Mouse (Mus musculus): ENCODE results near the gene Lmln.
"Not testable (repeated sequence)": the region's sequence is repeated elsewhere in the genome, so short reads cannot be mapped to it uniquely, and the experiment has no call there.

Lmln gene

DNA sequence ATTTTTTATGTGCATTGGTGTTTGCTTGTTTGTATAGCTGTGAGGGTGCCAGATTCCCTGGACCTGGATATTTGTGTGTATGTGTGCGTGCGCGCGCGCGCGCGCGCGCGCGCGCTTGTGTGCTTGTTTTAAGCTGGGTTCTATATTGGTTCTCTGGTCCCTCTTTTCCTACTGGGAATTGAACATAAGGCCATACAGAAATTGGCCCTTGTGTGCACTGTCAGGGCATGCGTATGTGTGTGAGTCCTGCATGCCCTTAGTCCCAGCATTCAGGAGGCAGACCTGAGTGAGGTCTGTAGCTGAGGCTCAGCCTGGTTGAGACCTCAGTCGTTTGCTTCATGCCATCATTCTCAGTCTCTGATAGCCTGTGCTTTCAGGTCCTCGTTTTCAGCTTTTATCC is 4.3 kb upstream of the Lmln start:
- DNase-seq: no peak

DNA sequence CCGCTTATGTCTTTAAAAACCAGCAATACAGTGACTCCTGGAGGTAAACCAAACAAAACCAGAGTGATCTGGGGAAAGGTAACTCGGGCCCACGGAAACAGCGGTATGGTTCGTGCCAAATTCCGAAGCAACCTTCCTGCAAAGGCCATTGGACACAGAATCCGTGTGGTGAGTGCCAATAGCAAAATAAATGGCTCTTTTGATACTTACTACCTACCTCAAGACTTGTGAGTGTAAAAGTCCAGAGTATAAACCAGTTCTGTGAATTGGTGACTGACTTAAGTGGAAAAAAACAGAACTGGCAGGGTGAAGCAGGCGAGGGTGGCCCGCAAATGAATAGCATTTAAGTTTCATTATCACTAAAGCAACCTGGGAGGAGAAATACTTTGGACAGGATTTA is 3.7 kb upstream of the Lmln start:
- not testable (repeated sequence) for DNase-seq

GRCm38 (mm10) chr16:33059471-33059870 is 2.9 kb upstream of the Lmln start:
- no peak for DNase-seq

- no peak for DNase-seq
Observed at GRCm38 (mm10) chr16:33060926-33061325, 1.4 kb upstream of the Lmln start.

DNA sequence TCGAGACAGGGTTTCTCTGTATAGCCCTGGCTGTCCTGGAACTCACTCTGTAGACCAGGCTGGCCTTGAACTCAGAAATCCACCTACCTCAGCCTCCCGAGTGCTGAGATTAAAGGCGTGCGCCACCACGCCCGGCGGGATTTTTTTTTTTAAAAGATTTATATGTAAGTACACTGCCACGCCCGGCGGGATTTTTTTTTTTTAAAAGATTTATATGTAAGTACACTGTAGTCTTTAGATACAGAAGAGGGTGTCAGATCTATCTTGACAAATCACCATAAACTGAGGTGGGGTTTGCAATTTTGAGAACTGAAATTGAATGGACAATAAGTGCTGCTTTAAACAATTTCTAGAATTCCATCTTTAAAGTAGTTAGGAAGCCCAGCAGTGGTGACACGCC is 921 bp upstream of the Lmln start:
- no peak for DNase-seq

- peak; percentile 42 for DNase-seq
Observed at GRCm38 (mm10) chr16:33062682-33063131, 386 bp downstream of the Lmln start.

- no peak for DNase-seq
Observed at GRCm38 (mm10) chr16:33063267-33063666, 946 bp downstream of the Lmln start.

DNA sequence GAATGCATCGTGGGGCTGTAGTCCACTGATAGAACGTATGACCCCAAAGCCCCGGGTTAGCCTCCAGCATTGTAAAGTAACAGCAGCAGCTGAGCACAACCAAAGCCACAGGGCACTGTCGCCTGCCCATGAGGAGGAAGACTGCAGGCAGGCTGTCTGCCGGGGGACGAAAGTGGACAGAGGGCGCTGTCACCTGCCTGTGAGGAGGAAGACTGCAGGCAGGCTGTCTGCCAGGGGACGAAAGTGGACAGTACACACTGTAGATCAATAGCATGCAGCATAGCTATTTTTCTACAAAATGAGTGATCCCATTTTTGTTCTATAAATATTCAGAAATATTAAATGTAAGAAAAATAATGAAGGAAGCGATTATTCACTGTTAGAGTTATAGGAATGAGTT is 2.3 kb downstream of the Lmln start:
- no peak for DNase-seq

- no peak for DNase-seq
Observed at GRCm38 (mm10) chr16:33070928-33071327, 8.6 kb downstream of the Lmln start.

DNA sequence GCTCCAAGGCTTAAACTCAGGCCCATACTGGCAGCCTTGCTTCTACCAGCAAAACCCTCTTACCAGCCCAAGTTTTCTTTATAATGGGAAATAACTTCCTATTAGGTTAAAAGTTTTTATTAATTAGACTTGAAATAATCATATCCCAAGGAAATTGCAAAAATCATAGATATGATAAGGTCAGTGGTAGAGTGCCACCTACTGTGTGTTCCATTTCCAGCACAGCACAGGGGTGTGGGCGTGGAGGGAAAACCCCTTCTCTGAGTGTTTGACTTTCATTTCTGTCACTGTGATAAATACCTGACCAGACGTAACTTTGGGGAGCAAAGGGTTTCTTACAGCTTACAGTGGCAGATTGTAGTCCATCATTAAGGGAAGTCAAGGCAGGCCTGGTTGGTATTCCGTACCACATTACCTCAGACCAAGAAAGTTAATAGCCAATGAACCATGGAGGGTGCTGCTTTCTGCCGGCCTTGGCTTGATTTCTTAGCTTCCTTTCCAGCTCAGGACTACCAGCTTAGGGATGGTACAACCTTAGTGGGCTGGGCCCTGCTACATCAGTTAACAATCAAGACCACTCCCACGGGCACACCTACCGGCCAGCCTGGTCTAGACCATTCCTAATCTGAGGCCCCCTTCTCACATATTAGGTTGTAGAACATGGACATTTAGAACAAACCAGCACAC is 10.7 kb downstream of the Lmln start:
- DNase-seq: peak; percentile 27

- DNase-seq: peak; percentile 27
Observed at GRCm38 (mm10) chr16:33074967-33075366, 12.6 kb downstream of the Lmln start.

DNA sequence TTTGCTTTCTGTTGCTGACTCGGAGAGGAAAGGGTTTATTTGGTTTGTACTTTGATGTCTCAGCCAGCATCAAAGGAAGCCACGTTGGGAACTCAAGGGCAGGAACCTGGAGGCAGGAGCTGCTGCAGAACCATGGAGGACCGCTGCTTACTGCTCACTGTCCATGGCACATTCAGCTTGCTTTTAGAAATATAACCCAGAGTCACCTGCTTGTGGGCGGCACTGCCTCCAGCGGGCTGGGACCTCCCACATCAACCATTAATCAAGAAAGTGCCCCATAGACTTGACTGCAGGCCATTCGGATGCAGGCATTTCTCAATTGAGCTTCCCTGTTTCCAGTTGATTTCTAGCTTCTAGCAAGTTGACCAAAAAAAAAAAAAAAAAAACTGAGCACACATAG is 13.8 kb downstream of the Lmln start:
- DNase-seq: no peak

- no peak for DNase-seq
Observed at GRCm38 (mm10) chr16:33077069-33077627, 14.8 kb downstream of the Lmln start.

DNA sequence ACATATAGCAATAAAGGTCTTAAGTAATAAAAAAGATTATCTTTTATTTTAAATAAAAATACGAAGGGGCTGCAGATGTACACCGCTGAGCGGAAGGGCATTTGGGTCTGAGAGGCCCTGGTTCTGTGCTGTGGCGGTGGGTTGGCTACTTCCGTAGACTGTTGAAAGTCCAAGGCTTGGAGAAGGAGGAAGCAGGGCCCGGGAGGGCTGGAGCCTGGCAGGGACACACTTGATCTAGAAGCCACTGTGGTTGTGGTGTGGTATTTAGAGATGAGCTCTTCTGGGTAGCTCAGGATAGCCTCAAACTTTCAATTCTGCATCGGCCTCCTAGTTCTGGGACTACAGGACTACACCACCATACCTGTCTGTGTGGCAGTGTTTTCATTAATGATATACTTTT is 17.7 kb downstream of the Lmln start:
- DNase-seq: no peak

- no peak for DNase-seq
Observed at GRCm38 (mm10) chr16:33082951-33083350, 20.6 kb downstream of the Lmln start.

DNA sequence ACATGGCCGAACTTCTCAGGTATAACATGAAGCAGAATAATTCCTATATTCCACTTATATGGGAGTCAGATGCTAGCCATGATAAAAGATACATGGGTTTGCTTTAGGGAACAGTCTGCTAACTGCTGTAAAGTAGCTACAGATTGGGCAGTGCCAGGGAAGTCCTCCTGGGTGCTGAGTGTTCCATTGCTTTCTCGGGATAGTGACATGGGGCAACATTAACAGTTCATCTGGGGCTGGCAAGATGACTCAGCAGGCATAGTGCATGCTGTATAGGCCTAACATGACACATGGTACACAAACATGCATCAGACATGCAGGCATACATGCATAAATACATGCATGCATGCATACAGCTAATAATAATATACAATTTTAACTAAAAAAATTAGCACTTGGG is 21.7 kb downstream of the Lmln start:
- no peak for DNase-seq

DNA sequence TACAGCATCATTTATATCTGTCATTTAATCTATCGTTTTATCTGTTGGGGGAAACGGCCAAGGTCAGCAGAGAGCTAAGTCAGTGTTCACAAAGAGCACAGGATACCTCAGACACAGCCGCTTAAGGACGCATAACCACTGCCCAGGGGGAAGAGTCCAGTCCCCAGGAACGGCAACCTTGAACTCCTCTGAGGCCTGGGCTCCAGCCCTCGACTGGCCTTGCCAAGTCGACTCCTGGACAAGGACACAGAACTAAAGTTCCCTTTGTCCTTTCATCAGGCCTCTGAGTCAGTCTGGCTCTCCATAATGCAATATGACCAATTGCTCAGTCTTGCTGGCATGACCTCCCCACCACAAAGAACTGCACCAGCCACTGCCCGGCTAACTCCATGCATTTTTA is 23.3 kb downstream of the Lmln start:
- DNase-seq: no peak

DNA sequence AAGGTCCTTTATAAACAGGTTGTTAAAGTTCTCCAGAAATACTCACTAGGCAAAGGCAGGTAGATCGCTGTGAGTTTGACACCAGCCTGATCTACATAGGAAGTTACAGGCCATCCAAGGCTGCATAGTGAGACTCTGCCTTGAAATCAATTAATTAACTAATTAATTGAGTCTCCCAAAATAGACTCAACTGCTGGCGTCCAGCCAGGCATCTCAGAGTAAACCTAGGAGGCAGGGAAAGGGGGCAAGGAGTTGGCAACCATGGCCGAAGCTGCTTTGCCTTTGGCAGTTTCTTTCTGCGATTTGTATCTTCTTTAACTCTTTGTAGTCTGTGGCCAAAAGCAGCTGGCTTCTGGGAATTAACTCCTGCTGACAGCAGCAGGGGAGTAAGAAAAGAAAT is 51.4 kb downstream of the Lmln start:
- no peak for DNase-seq

GRCm38 (mm10) chr16:33123373-33123772 is 61.1 kb downstream of the Lmln start:
- no peak for DNase-seq

DNA sequence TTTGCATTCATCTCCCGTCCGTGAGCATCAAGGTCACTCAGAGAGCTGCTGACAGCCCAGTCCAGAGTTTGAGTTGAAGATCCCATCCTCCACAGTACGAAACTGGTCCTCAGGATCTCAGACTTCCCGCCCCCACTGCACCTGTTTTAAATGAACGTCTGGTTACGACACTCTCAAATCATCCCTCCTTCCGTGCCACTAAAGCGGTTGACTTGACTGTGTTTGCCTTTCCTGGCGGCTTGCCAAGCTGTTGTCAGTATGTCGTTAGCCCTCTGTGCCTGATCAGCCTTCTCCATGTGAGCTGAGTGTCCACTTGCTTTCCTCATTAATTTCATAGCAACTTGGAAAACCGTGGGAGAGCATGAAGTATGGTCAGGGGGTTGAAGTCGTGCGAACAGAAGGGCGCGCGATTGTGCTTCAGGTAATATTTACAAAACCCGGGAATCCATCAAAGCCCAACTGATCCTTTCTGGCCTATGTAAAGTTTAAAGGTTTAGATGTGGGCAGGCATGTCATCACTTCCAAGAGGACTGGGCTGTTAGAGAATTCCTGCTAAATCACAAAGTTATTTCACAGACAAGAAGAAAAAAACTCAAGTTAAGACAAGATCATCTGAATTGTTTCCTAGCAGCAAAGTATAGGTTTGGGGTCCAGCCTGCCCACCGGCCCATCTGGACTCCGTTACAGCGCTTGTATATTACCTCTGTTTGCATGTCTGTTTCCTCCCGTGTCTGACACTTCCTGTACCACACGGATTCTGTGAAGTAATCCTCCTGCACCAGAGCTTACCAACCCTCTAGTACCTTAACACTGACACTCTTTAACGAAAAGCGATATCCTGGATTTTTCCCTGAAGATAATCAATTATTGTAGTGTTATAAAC is 61.9 kb downstream of the Lmln start:
- DNase-seq: peak; percentile 42

- DNase-seq: no peak
Observed at GRCm38 (mm10) chr16:33127052-33127451, 64.7 kb downstream of the Lmln start.

GRCm38 (mm10) chr16:33130731-33131130 is 68.4 kb downstream of the Lmln start:
- no peak for DNase-seq

DNA sequence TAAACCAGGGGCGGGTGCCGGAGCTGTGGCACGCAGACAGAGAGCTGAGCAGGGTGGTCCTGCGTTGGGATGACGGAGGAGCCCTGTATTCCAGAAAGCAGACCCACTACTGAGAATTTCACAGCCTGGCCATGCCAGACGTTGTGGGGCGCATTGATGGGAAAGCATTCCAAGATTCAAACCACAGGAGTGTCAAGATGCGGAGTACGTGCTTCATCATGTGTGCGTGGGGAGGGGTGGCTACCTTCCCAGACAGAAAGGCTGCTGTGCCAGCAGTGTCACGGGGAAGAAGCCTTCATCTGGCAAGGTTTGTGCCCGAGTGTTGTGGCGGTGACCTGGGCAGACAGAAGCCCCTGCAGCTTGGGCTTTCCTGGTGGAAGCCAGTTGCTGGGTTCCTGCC is 70.9 kb downstream of the Lmln start:
- no peak for DNase-seq

DNA sequence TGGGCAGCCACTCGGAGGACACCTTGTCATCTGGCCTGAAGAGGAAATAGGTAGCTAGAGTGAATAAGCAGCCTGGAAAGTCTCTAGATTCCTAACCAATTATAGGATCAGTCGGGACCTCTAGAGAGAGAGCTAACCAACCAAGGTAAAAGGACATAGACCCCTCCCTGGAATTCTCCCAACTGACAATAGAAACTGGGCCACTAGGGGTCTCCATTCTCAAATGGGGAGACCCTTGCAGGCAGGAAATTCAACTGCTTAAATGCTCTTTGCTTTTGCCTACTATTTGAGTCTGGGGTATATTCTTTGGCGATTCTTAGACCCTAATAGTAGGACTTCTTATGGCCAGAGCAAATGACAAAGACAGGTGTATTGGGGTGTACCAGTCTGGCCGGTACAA is 72.8 kb downstream of the Lmln start:
- peak; percentile 33 for DNase-seq

Data from thymus, postnatal 14 days (tissue).